Mouse (Mus musculus) lung, postnatal 0 days (tissue): ENCODE measurements around the gene Trem3.

Source experiments
- CTCF ChIP-seq: IDR thresholded peaks from 2 replicates; pipeline ENCODE4 v1.5.1; 2016; ENCODE audit warnings: antibody characterized with exemption, mild to moderate bottlenecking
- EP300 ChIP-seq: IDR thresholded peaks from 2 replicates; pipeline ENCODE4 v1.6.1; 2016; ENCODE audit warnings: antibody characterized with exemption, mild to moderate bottlenecking, control low read depth

- TF ChIP-seq CTCF (no peak), EP300 (no peak)
These were observed 1.9 kb downstream of the Trem3 start for GRCm38 (mm10) chr17:48249501-48249900.
